Mouse (Mus musculus) liver, embryonic 14.5 days (tissue): Measurements from ENCODE around the gene Dnah11.

ENCODE experiments used
- CTCF ChIP-seq: IDR thresholded peaks from 2 replicates; pipeline ENCODE4 v1.5.1; 2016; ENCODE audit warnings: antibody characterized with exemption, low read depth, control low read depth
- EP300 ChIP-seq: IDR thresholded peaks from 2 replicates; pipeline ENCODE4 v1.6.1; 2016; ENCODE audit warnings: antibody characterized with exemption, low read depth

GRCm38 (mm10) chr12:118220062-118220461 is 21.2 kb upstream of the Dnah11 start:
- TF ChIP-seq CTCF (no peak), EP300 (no peak)
